Mouse (Mus musculus) gastrocnemius, postnatal 14 days (tissue): ENCODE data around the gene Klk6. TPM values are rescaled to one million over a fixed set of nuclear protein-coding genes. Genes with fewer than 3 reads are reported as not detected.
A peak's percentile ranks its signal among the peaks of the same experiment; 100 is the strongest.

ENCODE experiments used
- DNase-seq: peaks from one replicate; pipeline ENCODE4 v3.0.0; 2021; ENCODE audit warnings: mixed read lengths
- intact Hi-C: fragments of 180-260 bp; cut with DNase I; formaldehyde crosslinking; loops from one replicate; pipeline ENCODE4 v1.15.1; 2025; ENCODE audit warnings: low total_unique reads
- long read RNA-seq, 2 experiments: library from polyadenylated mRNA; stranded (forward); transcript quantifications; one replicate each; pipeline ENCODE4 v2.0.0; 2021
- total RNA-seq, 2 experiments: library from RNA; stranded (reverse); gene quantifications; 2 replicates each; pipeline ENCODE4 v1.2.3; 2021

The Klk6 gene
- not detected for total RNA-seq
- long read RNA-seq, experiment 1, result 0 reads
- long read RNA-seq, experiment 2, result 0 reads

DNA sequence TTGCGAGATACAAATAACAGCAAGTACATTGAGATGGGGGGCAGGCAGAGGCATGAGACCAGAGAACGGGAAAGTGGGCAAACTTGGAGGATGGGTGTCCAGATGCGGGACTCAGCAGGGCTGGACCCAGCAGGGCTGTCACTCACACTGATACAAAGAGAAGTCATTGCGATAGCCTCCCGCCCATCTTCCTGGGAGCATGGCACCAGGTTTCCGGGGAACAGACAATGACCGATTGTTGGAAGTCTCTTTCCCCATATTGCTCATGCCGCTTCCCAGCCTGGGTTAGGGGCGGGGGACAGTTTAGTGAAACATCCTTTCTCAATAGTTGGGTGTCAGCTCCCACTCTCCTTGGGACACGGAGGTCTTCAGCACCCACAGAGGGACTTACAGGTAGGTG lies at the start of gene Klk6:
TSS of gene Klk6 (plus strand) at position 301 of the 400 bp plus-strand sequence.
- intact Hi-C loops, result no loop called here
- no peak for DNase-seq

- no peak for DNase-seq
- intact Hi-C loops, result no loop called here
Observed at GRCm38 (mm10) chr7:43774802-43775201, 49.5 kb upstream of the Klk6 start.

DNA sequence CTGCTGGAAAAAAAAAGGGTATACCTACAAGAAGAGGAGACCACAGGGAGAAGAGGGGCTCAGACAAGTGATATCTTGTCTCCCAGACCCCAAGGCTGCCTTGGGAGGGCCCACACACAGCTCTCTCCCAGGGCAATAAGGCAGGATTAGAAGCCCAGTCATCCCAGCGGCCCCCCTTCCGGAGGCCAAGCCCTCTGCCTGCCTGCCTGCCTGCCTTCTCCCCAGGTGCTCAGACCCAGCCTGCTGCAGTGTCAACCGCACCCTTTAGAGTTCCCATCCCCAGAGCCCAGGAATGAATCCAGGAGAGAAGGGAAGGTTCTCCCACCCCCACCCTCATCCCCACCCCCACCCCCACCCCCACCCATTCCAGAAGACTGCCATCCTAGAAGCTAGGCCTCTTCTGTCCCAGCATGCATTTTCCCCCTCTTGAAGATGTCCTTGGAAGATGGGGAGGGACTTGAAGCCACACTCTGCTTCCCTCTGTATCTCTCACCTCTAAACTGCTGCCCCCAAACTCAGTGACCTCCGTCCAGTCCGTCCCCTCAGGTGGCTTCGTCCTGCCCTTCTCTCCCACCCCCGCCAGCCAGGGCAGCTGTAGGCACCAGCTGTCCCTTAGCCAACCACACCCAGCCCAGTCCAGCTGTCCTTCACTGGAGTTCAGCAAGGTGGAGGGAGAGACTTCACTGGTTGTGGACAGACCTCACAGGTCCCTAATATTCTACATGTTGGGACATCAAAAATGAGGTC lies 48.8 kb upstream of the Klk6 start:
- intact Hi-C loops, result no loop called here
- no peak for DNase-seq

GRCm38 (mm10) chr7:43776506-43776905 lies 47.8 kb upstream of the Klk6 start:
- no peak for DNase-seq
- intact Hi-C loops, result no loop called here

DNA sequence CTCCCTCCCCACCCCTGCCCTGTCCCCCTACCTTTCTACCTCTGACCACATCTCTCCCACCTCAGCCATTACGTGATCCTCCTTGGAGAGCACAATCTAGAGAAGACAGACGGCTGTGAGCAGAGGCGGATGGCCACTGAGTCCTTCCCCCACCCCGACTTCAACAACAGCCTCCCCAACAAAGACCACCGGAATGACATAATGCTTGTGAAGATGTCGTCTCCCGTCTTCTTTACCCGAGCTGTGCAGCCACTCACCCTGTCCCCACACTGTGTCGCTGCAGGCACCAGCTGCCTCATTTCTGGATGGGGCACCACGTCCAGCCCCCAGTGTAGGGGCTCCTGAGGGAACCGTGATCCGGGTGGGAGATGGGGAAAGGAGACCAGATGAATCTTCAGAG lies 46.9 kb upstream of the Klk6 start:
- intact Hi-C loops, result no loop called here
- DNase-seq, result no peak

DNA sequence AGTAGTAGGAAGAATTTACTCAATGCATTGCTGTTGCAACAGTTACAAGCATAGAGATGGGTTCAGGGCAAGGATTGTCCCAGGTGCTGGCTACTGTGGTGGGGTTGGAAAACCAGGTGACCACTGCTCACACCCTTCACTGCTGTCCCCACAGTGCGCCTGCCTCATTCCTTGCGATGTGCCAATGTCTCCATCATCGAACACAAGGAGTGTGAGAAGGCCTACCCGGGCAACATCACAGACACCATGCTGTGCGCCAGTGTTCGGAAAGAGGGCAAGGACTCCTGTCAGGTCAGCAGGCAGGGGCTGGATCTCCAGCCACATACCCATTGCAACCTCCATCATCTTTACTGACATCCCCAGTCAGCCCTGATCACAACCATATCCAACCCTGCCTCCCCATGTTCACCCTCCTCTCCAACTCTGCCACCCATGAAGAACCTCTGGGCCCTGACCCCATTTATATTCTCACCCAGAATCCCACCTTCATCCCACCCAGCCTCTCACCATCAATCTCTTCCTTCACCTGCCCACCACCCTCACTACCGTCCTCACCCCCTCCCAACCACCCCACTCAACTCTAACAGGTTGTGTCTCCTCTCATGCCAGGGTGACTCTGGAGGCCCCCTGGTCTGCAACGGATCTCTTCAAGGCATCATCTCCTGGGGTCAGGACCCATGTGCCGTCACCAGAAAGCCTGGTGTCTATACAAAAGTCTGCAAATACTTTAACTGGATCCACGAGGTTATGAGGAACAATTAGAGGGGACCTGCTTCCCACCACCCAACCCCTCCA lies 45.9 kb upstream of the Klk6 start:
- DNase-seq, result no peak
- intact Hi-C loops, result no loop called here

DNA sequence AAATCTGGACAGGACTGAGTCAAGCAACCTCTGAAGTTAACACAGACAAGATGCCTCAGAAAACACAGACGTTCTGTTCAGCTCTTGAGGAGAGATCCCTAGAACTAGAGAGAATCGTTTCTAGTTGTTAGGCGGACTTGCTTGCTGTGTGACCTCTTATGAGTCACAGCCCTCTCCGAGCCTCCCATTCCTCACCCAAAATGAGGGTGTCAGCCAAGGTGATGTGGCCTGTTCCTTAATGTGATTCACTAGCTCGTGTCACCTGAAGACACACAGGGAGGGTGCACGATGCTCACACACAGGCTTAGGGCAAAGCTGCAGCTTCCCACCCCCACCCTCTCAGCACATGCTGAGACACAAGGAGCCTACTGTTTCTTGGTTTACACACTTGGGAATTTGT lies 44.1 kb upstream of the Klk6 start:
- DNase-seq, result no peak
- intact Hi-C loops, result loop anchor here (5.0 kb wide), 1 partner anchor 98 kb away; no protein-coding TSS in a partner anchor

DNA sequence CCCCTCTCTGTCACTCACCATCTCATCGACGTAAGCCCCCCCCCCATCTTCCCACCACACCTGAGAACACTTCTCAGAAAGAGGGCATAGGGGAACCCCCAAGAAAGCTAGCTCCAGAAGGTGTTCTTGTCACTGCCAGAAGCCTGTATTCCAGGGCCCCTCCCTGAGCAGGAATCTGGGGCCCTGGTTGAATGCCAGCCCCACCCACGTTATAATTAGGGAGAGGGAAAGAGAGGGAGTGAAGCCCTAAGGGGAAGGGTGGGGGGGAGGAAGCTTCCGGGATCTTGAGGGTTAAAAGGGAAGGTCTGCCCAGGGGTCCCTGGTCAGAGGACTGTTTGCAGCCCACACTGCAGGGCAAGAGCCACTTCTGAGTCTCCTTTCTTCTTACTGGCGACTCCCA lies 43.6 kb upstream of the Klk6 start, which contains the start of gene Klk10:
TSS of gene Klk10 (plus strand) at position 290 of the 400 bp plus-strand sequence.
- intact Hi-C loops, result loop anchor here (5.0 kb wide), 1 partner anchor 98 kb away; no protein-coding TSS in a partner anchor
- DNase-seq, result no peak

DNA sequence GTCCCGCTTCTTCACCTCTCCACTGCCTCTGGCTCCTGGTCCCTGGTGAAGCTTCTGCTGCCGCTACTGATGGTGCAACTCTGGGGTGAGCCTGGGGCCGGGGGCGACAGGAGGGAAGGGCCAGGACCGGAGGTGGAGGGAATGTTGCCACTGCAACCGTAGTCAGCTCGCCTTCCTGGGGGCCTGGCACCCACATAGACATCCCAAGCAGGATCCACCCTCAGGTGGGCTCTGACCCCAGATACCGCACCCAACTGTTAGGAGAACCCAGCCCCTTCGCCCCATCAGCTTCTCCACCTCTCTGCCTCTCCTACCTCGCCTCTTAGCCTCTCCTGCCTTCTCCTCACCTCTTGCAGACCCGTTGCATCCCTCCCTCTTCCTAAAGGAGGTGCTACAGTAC lies 42.8 kb upstream of the Klk6 start:
- no peak for DNase-seq
- intact Hi-C loops, result loop anchor here (5.0 kb wide), 1 partner anchor 99 kb away; no protein-coding TSS in a partner anchor

- intact Hi-C loops, result loop anchor here (5.0 kb wide), 1 partner anchor 100 kb away; no protein-coding TSS in a partner anchor
- peak; percentile 74 for DNase-seq
Observed at GRCm38 (mm10) chr7:43782275-43783265, 41.7 kb upstream of the Klk6 start.

- DNase-seq, result no peak
- intact Hi-C loops, result no loop called here
Observed at GRCm38 (mm10) chr7:43785286-43785685, 39.0 kb upstream of the Klk6 start.

DNA sequence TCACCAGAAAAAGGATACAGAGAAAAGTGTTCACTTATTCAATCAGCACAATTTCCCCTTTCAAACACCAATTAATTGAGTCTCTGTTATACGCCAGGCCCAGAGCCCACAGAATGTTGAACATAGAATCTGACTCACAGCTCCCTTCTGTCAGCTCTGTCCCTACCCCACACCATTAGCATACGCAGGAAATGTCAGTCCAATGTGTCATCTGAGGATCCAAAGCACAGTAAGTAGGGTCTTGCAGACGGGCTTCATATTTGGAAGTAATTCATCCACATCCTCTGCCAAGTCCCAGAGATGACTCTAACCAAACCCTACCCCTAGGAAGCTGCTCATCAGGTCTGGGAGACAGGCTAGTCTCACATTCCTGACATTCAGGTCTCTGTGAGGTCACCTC lies 36.2 kb upstream of the Klk6 start:
- no peak for DNase-seq
- intact Hi-C loops, result no loop called here

- intact Hi-C loops, result no loop called here
Observed at GRCm38 (mm10) chr7:43789295-43789694, 35.0 kb upstream of the Klk6 start.

GRCm38 (mm10) chr7:43791591-43791990 lies 32.7 kb upstream of the Klk6 start, which contains the start of gene Klk9:
Klk9 (plus strand) TSS chr7:43791891.
- DNase-seq, result no peak
- intact Hi-C loops, result no loop called here

More at GRCm38 (mm10) chr7:43789295-43789694, 35.0 kb upstream of the Klk6 start:
- no peak for DNase-seq

GRCm38 (mm10) chr7:43796355-43796754 lies 27.9 kb upstream of the Klk6 start:
- intact Hi-C loops, result no loop called here
- DNase-seq, result no peak

GRCm38 (mm10) chr7:43797333-43797769 lies 26.9 kb upstream of the Klk6 start, which contains the start of gene Klk8:
Klk8 (plus strand) TSS chr7:43797577.
- intact Hi-C loops, result no loop called here
- DNase-seq, result no peak

- intact Hi-C loops, result no loop called here
Observed at GRCm38 (mm10) chr7:43797844-43798462, 26.3 kb upstream of the Klk6 start.

GRCm38 (mm10) chr7:43799876-43800275 lies 24.4 kb upstream of the Klk6 start:
- no peak for DNase-seq
- intact Hi-C loops, result no loop called here

More at GRCm38 (mm10) chr7:43797844-43798462, 26.3 kb upstream of the Klk6 start:
- DNase-seq, result no peak

DNA sequence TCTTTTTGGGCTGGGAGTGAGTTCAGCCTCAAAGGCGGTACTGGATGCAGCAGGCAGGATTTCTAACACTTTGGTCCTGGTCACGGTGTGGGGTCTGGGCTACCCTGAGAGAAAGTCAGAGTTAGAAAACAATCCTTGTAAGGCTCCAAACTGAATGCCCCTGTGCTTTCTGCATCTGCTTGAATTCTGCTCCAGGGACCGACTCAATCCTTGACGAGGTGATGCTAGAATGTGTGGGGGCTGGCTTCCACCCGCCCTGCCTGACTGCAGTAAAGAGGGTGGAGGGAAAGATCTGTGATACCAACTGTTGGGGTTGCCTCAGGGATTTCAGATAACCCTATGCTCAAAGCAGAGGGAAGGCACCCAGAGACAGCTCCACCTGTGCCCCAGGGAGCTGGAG lies 13.3 kb upstream of the Klk6 start, which contains the start of gene Klk7:
TSS of gene Klk7 (plus strand) at position 301 of the 400 bp plus-strand sequence.
- intact Hi-C loops, result no loop called here

More for the DNA sequence above, 13.3 kb upstream of the Klk6 start, which contains the start of gene Klk7:
- DNase-seq, result no peak
